Mouse (Mus musculus) heart, adult 9 months (tissue): ENCODE data around the gene Cdc42ep3.

Experiments used
- DNase-seq, 2 experiments: peaks; one replicate each; pipeline ENCODE4 v3.0.0; 2022; ENCODE audit warnings: low spot score in 2 of 2

Gene Cdc42ep3

DNA sequence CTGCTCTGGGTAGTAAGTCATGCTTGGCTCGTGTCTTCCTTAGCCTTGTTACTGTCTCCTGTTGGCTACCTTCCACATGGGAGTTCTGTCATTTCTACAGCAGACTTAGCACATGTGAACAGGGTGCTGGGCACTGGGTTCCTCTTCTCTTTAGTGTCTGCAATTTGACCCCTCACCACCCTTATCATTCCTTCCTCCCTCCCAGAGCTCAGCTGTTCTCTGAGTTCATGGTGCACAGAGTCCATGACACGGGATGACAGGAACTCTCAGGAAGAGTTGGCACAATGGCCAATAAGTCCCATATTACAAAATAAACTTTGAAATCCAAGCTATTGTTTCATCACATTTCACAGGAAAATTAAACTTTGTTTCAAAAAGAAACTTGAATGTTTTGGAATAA, 64.2 kb downstream of the Cdc42ep3 start:
- no peak for DNase-seq

DNA sequence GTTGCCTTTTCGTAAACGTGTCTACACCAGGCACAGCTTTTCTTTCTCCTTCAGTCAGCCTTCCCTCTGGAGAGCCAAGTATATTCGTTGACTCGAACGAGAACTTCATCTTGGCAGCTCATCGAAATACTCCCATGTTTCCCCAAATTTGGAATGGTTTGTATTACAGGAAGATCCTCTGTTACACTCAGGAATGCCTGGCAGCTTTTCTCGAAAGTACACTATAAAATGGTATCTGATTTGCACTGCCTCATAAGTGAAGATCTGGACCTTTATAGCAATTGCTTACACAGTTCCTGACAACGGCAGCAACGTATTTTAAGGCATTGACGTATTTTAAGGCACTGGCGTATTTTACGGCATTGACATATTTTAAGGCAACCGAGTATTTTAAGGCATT, 67.6 kb downstream of the Cdc42ep3 start:
- peak; percentile 22 to 27 for DNase-seq

GRCm38 (mm10) chr17:79285030-79285601, 69.8 kb downstream of the Cdc42ep3 start:
- DNase-seq = no peak
